Mouse (Mus musculus) kidney, embryonic 15.5 days (tissue): ENCODE measurements at regions not wholly inside any gene's neighbourhood (a gene's known extent, or its start where the extent isn't known, plus 50 kb on each side); places are given as distances from the start of the nearest gene placed in this dataset.

Experiments
- ATAC-seq: fragments of 200-750 bp; cut with Nextera tagmentation; replicated peaks from 2 replicates; pipeline ENCODE4 v1.8.0; 2017; ENCODE audit warnings: moderate TSS enrichment; ENCODE audit not compliant: low FRiP score
- H3K27ac ChIP-seq: fragments of 300-500 bp; sonication (generic); 2 replicates; pipeline ENCODE4 v1.5.1; 2015; ENCODE audit warnings: mild to moderate bottlenecking, inconsistent platforms
- H3K27me3 ChIP-seq: fragments of 300-500 bp; sonication (generic); 2 replicates; pipeline ENCODE4 v1.6.1; 2015; ENCODE audit warnings: inconsistent platforms
- H3K36me3 ChIP-seq: fragments of 300-500 bp; sonication (generic); 2 replicates; pipeline ENCODE4 v1.6.1; 2015; ENCODE audit warnings: inconsistent platforms
- H3K4me1 ChIP-seq: fragments of 300-500 bp; sonication (generic); 2 replicates; pipeline ENCODE4 v1.6.1; 2015; ENCODE audit warnings: inconsistent platforms
- H3K4me2 ChIP-seq: fragments of 300-500 bp; sonication (generic); 2 replicates; pipeline ENCODE4 v1.6.1; 2015; ENCODE audit warnings: moderate library complexity, mild to moderate bottlenecking, inconsistent platforms
- H3K4me3 ChIP-seq: fragments of 300-500 bp; sonication (generic); replicated peaks from 2 replicates; pipeline ENCODE4 v1.5.1; 2015; ENCODE audit warnings: mild to moderate bottlenecking, inconsistent platforms
- H3K9ac ChIP-seq: fragments of 300-500 bp; sonication (generic); 2 replicates; pipeline ENCODE4 v1.6.1; 2015; ENCODE audit warnings: mild to moderate bottlenecking, inconsistent platforms
- H3K9me3 ChIP-seq: fragments of 300-500 bp; sonication (generic); replicated peaks from 2 replicates; pipeline ENCODE4 v1.6.1; 2016; ENCODE audit warnings: inconsistent platforms
- WGBS: fragments of 180-500 bp; shearing (Covaris S2); methylation state at CpG from one replicate; pipeline ENCODE4 v1.1.7; 2015; ENCODE audit warnings: mixed read lengths; 5-methylcytosine and 5-hydroxymethylcytosine counted together

GRCm38 (mm10) chr9:16727653-16728052, 226.6 kb upstream of the Fat3 start:
- WGBS: 70% methylated on average over 2 of the region's 2 CpGs
- Histone ChIP-seq H3K27ac (no peak overlapping the region), H3K9ac (no peak overlapping the region), H3K27me3 (no peaks in the 10 kb centered on the region), H3K4me3 (no peak overlapping the region), H3K4me1 (no peaks in the 10 kb centered on the region), H3K4me2 (no peak overlapping the region), H3K36me3 (no peaks in the 10 kb centered on the region), H3K9me3 (no peaks in the 10 kb centered on the region)
- no peak for ATAC-seq

GRCm38 (mm10) chr9:16702431-16702830, 201.3 kb upstream of the Fat3 start:
- no peaks in the 10 kb centered on the region for H3K9me3 ChIP-seq
- 76% methylated on average over 3 of the region's 3 CpGs for WGBS
- no peaks in the 10 kb centered on the region for H3K36me3 ChIP-seq
- no peaks in the 10 kb centered on the region for H3K4me1 ChIP-seq
- H3K4me3 ChIP-seq: no peak overlapping the region
- ATAC-seq: no peak
- H3K27ac ChIP-seq: no peak overlapping the region
- no peaks in the 10 kb centered on the region for H3K27me3 ChIP-seq
- no peak overlapping the region for H3K4me2 ChIP-seq
- H3K9ac ChIP-seq: no peak overlapping the region

- Histone ChIP-seq H3K4me2 (no peak overlapping the region), H3K36me3 (no peaks in the 10 kb centered on the region), H3K4me1 (no peaks in the 10 kb centered on the region), H3K27me3 (no peaks in the 10 kb centered on the region), H3K4me3 (no peak overlapping the region), H3K9ac (no peak overlapping the region), H3K27ac (no peak overlapping the region), H3K9me3 (no peaks in the 10 kb centered on the region)
- no peak for ATAC-seq
- WGBS: 74% methylated on average over 2 of the region's 2 CpGs
These were observed 160.4 kb upstream of the Fat3 start for GRCm38 (mm10) chr9:16661527-16661926.

- Histone ChIP-seq H3K27me3 (no peaks in the 10 kb centered on the region), H3K9me3 (no peaks in the 10 kb centered on the region), H3K4me1 (no peaks in the 10 kb centered on the region), H3K4me2 (no peak overlapping the region), H3K36me3 (no peaks in the 10 kb centered on the region), H3K27ac (no peak overlapping the region), H3K9ac (no peak overlapping the region), H3K4me3 (no peak overlapping the region)
- no peak for ATAC-seq
- 45% methylated on average over 3 of the region's 3 CpGs for WGBS
These were observed 159.9 kb upstream of the Fat3 start for GRCm38 (mm10) chr9:16660940-16661339.
